Mouse (Mus musculus) cerebellum, adult 8-10 months (tissue): ENCODE data around the gene Mlf1.

Experiments used
- DNase-seq: peaks from one replicate; pipeline ENCODE4 v3.0.0; 2022

Mlf1 gene

GRCm38 (mm10) chr3:67373872-67374271 is at the start of gene Mlf1:
Gene Mlf1, plus strand, starts transcription at chr3:67374097.
- DNase-seq = peak; percentile 66

DNA sequence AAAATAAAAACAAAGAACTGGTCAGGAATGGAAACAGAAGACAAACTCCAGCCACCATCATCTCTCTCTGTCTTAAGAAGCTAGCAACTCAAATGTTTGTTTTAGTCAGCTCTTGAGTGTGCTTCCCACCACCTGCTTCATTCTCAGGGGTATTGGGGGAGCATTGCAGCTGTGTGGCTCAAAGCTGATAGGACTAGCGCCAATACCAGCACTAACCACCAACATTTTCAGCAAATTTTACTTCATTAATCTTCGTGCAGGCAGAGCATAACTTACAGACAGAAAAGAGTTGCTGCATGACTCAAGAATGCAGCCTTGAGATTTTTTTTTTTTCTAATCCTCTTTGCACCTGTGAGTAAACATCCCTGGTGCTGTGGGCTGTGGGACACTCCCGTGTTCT is 34.3 kb upstream of the Mlf1 start:
- DNase-seq = no peak

GRCm38 (mm10) chr3:67340921-67341320 is 33.0 kb upstream of the Mlf1 start:
- DNase-seq = no peak

DNA sequence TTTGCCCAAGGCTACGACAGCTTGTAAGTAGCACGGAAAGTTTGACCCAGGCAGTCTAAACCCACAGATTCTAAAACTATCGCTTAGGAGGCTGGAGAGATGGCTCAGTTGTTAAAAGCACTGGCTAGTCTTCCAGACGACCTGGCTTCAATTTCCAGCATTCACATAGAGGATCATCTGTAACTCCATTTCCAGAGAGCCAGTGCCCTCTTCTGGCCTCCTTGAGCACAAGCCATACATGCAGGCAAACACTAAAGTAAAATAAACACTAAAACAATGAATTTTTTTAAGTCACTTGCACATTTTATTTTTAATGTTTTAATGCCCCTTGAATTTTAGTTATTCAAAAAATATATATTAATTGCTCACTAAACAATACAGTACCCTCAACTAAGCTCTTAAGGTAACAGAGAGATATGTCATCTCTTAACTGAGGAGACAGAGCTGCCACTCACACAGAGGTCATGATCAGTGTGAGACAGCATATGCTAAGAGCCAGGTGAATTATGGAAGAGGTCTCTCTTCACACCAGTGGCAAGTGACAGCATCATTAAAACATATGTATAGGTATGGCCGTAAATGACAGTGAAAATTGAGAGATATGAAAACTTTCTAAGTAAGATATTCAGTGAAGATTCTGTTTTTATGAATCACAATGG is 30.8 kb upstream of the Mlf1 start:
- DNase-seq = no peak

DNA sequence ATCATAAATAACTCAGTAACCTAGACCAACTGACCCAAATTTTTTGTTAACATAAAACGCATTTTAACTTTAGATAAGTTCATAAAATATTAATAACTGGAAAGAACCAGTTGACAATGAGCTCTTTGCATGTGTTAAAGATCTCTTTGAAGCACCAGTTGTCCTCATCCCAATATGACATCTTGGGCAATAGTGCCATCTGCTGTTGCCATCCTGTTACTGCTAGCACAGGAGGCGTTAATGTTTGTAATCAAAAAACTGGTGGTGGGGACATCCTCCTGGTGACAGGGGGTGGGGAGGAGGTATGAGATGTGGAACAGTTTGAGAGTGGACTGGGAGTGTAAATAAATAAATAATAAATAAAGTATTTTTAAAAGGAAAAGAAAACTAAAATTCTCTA is 29.3 kb upstream of the Mlf1 start:
- DNase-seq = peak; percentile 25

GRCm38 (mm10) chr3:67346674-67347073 is 27.2 kb upstream of the Mlf1 start:
- DNase-seq = no peak

DNA sequence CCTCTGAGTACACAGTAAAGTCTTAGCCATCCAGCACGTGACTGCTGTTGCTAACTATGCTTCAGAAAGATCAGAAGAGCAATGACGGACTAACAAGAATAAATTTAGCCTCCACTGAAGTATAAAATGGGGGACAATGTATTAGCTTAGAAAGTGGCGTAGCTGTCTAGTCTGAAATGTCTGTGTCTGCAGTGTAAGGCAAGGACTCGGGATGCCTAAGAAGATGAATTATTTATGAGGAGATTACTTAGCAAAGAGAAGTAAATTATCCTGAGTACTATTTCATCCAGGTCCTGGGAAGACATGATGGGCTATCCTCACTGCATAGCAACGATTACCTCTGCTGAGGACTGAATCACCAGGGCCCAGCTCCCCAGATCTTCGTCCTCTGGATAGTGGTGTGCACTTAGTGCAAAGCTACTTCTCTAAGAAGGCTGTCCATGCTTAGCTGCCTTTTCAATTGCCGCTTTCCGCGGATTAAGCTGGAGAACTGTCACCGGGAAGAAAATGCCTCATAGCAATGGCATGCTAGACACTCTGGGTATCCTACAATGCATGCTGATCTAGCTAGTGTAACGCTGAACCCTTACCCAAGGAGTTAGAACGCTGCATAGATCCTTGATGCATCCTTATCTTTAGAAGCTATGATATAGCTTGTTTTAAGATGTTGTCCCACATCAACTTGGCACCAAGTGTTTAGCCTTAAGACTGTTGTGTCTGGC is 22.3 kb upstream of the Mlf1 start:
- DNase-seq = no peak

- peak; percentile 33 for DNase-seq
Measured at GRCm38 (mm10) chr3:67352128-67352762, 21.7 kb upstream of the Mlf1 start.

DNA sequence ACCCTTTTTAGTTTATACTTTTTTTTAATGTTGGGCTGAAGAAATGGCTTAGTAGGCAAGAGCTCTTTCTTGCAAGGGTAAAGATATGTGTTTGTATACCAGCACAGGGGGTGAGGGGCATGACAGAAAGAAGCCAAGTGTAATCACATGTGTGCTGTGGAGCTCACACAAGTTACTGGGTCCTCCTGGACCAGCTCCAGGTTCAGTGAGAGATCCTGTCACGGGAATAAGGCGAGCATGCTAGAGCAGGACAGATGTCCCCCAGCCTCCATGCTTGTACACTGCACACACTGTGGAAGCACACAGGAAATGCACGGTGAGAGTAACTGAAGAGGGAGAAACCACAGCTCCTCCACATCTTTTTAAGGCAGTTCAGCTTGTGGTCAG is 21.1 kb upstream of the Mlf1 start:
- no peak for DNase-seq

- no peak for DNase-seq
Measured at GRCm38 (mm10) chr3:67358376-67358775, 15.5 kb upstream of the Mlf1 start.

- no peak for DNase-seq
Measured at GRCm38 (mm10) chr3:67366087-67366892, 7.6 kb upstream of the Mlf1 start.

GRCm38 (mm10) chr3:67367481-67367880 is 6.4 kb upstream of the Mlf1 start:
- no peak for DNase-seq

- DNase-seq = no peak
Measured at GRCm38 (mm10) chr3:67369407-67370079, 4.4 kb upstream of the Mlf1 start.

DNA sequence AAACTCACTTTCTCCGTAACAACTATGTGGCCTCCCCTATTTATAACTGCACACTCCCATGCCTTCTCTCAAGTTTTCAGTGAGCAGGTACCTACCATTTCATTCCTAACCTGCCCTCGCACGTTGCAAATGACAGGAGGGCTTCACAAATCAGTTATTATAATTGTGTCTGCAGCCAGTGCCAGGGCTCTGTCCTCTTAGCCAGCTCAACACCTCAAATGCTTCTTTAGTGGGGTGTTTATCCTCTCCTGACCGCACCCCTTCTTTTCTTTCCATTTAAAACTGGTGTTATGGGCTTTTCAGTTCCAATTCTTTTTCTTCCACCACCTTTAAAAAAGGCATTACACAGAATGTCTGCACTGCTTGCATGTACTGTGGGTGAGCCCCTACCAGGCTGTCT is 1.7 kb upstream of the Mlf1 start:
- no peak for DNase-seq

GRCm38 (mm10) chr3:67372781-67373180 is 1.1 kb upstream of the Mlf1 start:
- DNase-seq = no peak

DNA sequence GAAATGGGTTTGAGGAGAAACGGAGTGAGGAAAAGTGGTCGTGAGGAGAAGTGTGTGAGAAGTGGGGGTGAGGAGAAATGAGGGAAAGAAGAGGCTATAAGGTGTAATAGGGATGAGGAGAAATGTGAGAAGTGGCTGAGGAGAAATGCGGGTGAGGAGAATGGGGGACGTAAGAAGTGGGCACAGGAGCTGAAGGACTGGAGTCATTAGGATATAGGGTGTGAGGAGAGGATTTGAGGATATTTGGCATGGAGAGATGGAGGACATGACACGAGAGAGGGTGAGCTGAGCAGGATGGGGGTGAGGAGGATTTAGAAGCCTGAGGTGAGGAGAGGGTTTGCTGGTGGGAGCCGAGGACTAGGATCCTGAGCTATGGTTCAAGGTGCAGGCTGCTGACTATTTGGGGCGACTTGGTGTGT is 472 bp downstream of the Mlf1 start:
- DNase-seq = no peak

GRCm38 (mm10) chr3:67375063-67375462 is 1.2 kb downstream of the Mlf1 start, which contains the start of gene Gm17402:
Gene Gm17402, minus strand, starts transcription at chr3:67375163.
- no peak for DNase-seq

DNA sequence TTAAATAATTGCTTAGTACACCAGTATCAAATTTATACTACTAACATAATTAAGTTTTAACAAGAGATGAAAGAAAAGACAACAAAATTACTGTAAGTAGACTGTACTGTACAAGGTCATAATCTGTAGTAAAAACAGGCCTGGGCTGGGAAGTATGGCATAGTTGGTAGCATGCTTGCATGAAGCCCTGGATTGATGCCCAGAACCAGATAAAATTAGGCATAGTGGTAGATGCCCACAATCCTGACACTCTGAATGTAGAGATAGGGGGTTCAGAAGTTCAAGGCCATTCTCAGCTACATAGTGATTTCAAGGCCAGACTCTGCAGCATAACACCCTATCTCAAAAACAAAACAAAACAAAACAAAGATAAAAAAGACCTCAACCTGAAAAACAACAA is 4.3 kb downstream of the Mlf1 start:
- no peak for DNase-seq

DNA sequence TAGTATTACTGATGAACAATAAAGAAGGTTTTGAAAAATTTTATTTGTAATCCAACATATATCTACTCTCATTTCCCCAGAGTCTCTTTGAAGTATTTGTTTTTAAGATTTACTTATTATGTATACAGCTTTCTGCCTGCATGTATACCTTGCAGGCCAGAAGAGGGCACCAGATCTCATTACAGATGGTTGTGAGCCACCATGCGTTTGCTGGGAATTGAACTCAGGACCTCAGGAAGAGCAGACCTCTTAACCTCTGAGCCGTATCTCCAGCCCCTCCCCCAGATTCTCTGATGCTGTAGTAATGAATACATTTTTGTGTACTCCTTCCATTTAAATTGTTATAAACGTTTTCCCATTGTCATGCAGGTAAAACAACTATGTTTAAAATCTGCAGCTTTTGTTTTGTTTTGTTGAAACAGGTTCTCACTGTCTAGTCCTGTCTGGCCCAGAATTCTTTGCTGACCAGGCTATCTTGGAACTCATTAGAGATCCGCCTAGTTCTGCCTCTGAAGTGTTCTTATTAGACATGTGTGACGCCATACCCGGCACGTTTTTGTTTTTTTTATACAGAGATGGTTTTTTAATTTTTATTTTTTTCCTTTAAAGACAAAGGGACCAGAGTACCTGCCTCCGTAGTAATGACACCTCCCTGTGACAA is 55.6 kb downstream of the Mlf1 start:
- peak; percentile 22 for DNase-seq

DNA sequence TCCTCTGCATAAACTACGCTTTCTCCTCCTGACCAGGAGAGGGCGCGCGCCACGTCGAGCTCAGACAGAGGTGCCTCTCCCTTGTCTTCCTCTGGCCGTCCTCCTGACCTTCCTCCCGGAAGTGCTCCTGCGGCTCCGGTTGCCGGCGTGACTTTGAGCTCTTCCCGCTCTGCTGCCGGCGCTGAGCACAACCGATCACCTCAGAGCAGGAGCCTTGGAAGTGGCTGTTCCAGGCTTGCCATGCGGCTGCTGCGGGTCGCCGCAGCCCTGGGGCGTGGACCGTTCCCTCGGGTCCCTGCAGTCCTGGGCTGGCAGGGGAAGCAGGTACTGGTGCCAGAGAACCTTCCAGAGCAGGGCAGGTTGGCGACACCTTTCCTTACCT is 56.1 kb downstream of the Mlf1 start, which contains the start of gene Gfm1:
TSS of gene Gfm1 (plus strand) at position 98 of the 382 bp plus-strand sequence.
- peak; percentile 87 for DNase-seq

DNA sequence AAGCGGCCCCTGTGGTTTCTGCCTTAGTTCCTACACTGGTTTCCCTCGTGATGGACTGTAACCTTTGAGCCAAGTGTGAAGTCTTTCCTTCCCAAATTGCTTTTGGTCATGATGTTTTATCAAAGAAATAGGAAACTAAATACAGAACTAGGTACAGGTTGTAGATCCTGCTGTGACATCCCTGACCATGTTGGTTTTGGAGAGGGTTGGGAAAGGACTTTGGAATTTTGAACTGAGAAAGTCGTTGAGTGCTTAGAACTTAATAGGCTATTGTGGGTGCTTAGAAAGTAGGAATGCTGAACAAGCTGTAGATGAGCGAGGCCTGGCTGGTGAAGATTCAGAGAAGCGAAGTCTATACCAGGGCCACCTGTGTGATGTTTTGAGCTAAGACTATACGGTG is 60.1 kb downstream of the Mlf1 start:
- no peak for DNase-seq

DNA sequence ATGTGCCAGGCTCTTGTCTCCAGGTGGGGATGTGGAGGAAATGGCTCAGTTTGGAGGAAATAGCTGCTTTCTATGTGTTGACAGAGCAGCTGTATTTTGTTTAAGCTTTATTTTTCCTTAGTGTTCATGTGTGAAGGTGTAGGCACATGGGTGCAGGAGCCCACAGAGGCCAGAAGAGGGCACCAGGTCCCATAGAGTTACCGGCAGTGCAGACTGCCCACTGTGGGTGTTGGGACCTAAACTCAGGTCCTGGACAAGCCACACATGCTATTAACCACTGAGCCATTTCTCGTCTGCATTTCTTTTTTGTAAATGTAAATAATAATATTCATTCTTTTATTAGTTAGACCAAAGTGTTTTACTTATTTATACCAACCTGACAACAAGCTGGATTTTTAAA is 73.2 kb downstream of the Mlf1 start:
- no peak for DNase-seq
